Mouse (Mus musculus) myocyte (in vitro differentiated cells): ENCODE data around the gene Strip1.
"Not testable (repeated sequence)": the region's sequence is repeated elsewhere in the genome, so short reads cannot be mapped to it uniquely, and the experiment has no call there.

ENCODE experiments used
- POLR2AphosphoS2 ChIP-seq: IDR thresholded peaks from one replicate; pipeline ENCODE4 v1.6.1; 2011; ENCODE audit warnings: low read depth, control low read depth; ENCODE audit not compliant: insufficient read length
- REST ChIP-seq: IDR thresholded peaks from one replicate; pipeline ENCODE4 v1.6.1; 2011; ENCODE audit warnings: mild to moderate bottlenecking, control low read depth, moderate library complexity; ENCODE audit not compliant: insufficient read depth, insufficient read length
- USF1 ChIP-seq: IDR thresholded peaks from one replicate; pipeline ENCODE4 v1.6.1; 2011; ENCODE audit warnings: low read depth, mild to moderate bottlenecking, control low read depth, moderate library complexity

DNA sequence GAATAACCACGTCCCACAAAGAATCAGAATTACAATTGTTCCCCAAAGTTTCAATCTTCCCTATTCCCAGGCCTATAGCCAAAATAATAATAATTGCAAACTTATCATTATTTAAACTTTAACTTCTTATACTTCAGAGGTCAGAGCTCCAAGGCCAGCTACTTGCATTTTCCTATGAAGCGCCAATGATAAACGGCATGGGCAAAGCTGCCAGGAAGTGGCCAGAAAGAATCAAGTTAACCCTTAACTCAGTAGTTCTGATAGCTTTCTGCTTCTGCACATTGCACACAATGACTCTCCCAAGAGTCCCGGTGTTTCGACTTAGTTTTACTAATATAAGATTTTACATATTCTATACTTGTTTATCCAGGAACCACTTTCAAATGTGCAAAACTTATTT, 18.8 kb upstream of the Strip1 start:
- not testable (repeated sequence) for TF ChIP-seq POLR2AphosphoS2, USF1, REST
